Mouse (Mus musculus): ENCODE measurements around the gene Vamp5. TPM values are rescaled to one million over a fixed set of nuclear protein-coding genes. Genes with fewer than 3 reads are reported as not detected.

The Vamp5 gene
- total and polyA plus RNA-seq, 3 experiments = 0.50 to 2.5 (median 0.90) TPM

DNA sequence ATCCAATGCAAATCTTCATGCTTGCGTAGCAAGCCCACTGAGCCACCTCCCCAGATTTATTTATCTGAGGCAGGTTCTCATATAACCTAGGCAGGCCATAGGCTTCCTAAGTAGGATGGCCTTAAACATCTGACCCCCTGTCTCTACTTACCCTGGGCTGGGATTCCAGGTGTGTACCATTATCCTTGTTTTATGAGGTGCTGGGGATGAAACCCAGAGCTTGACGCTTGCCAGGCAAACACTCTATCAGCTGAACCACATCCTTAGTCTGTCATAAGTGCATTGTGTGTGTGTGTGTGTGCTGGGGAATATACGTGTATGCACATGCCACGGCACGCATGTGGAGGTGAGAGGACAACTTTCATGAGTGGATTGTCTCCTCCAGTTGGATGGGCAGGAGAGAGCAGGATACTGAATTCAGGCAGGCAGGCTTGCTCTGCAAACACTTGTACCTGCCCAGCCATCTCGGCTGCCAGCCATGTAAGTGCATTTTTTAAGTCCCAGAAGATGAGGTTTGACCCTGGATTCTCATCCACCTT lies 8.6 kb upstream of the Vamp5 start:
- Histone ChIP-seq H3K4me3 (replicated peaks in 1 of 3; ENCODE audit: low read depth in 2 of 3, low read length in 2 of 3, poor library complexity in 1 of 3) (peak overlapping the region; percentile 19 to 74 (median 71)), H3K9ac (ENCODE audit: insufficient read depth, low read depth) (peak overlapping the region; percentile 89), H3K27me3 (replicated peaks) (no peaks in the 10 kb centered on the region), H3K4me1 (ENCODE audit: control insufficient read depth in 1 of 2, insufficient read depth in 2 of 2) (peaks cover 3 to 16% of the 10 kb centered on the region in 2 experiments), H3K36me3 (replicated peaks in 1 of 2; ENCODE audit: control insufficient read depth in 1 of 2, insufficient read depth in 1 of 2, low read length in 1 of 2) (peaks cover 7 to 43% of the 10 kb centered on the region in 2 experiments), H3K79me2 (replicated peaks; ENCODE audit: control insufficient read depth, extremely low read depth, insufficient read depth, poor library complexity, severe bottlenecking) (no peaks in the 10 kb centered on the region), H3K27ac (ENCODE audit: insufficient read depth, low read depth) (no peak overlapping the region), H3K9me3 (replicated peaks; ENCODE audit: low read length) (peaks cover 2% of the 10 kb centered on the region), H3K4me2 (ENCODE audit: insufficient read depth, low read depth, poor library complexity, severe bottlenecking) (peak overlapping the region; percentile 69)
- TF ChIP-seq CHD2 (IDR thresholded peaks at IDR 0.05; ENCODE audit: low read length) = no peak
- no peak for TF ChIP-seq PAX5 (IDR thresholded peaks at IDR 0.05; ENCODE audit: low read length)
- TF ChIP-seq IRF4 (IDR thresholded peaks at IDR 0.05; ENCODE audit: low read depth, low read length) = no peak
- no peak for TF ChIP-seq MYC (IDR thresholded peaks at IDR 0.05; ENCODE audit: low read depth, low read length)
- TF ChIP-seq ETS1 (conservative IDR thresholded peaks at IDR 0.05; ENCODE audit: low read depth, low read length) = no peak
- no peak for TF ChIP-seq TCF12 (IDR thresholded peaks at IDR 0.05; ENCODE audit: low read depth, low read length)
- no peak for TF ChIP-seq ELF1 (IDR thresholded peaks at IDR 0.05; ENCODE audit: low read depth, low read length)
- TF ChIP-seq NRF1 (IDR thresholded peaks at IDR 0.05; ENCODE audit: low read depth, low read length) = no peak
- no peak for TF ChIP-seq HCFC1 (IDR thresholded peaks at IDR 0.05; ENCODE audit: low read depth, low read length)
- TF ChIP-seq ZKSCAN1 (IDR thresholded peaks at IDR 0.05; ENCODE audit: borderline replicate concordance, low read depth, low read length) = no peak
- in situ Hi-C loops (cut with MboI; ENCODE audit: low pct_ligation_motif_present, low pct_unique_long_range_greater_than_20kb, low sequenced_read_pairs) = no loop called here
- no peak for DNase-seq (ENCODE audit: extremely low read depth)
- dilution Hi-C loops (cut with MboI; ENCODE audit: extremely low pct_ligation_motif_present, extremely low pct_unique_long_range_greater_than_20kb, low sequenced_read_pairs) = no loop called here

- dilution Hi-C loops (cut with MboI; ENCODE audit: extremely low pct_ligation_motif_present, extremely low pct_unique_long_range_greater_than_20kb, low sequenced_read_pairs) = no loop called here
- DNase-seq (ENCODE audit: extremely low read depth) = no peak
- in situ Hi-C loops (cut with MboI; ENCODE audit: low pct_ligation_motif_present, low pct_unique_long_range_greater_than_20kb, low sequenced_read_pairs) = no loop called here
- H3K36me3 ChIP-seq (replicated peaks in 1 of 2; ENCODE audit: control insufficient read depth in 1 of 2, insufficient read depth in 1 of 2, low read length in 1 of 2) = peaks cover 7 to 47% of the 10 kb centered on the region in 2 experiments
- no peak overlapping the region for H3K4me2 ChIP-seq (ENCODE audit: insufficient read depth, low read depth, poor library complexity, severe bottlenecking)
- H3K79me2 ChIP-seq (replicated peaks; ENCODE audit: control insufficient read depth, extremely low read depth, insufficient read depth, poor library complexity, severe bottlenecking) = no peaks in the 10 kb centered on the region
- no peak overlapping the region for H3K4me3 ChIP-seq (replicated peaks in 1 of 3; ENCODE audit: low read depth in 2 of 3, low read length in 2 of 3, poor library complexity in 1 of 3)
- H3K9me3 ChIP-seq (replicated peaks; ENCODE audit: low read length) = peaks cover 2% of the 10 kb centered on the region
- no peak overlapping the region for H3K27ac ChIP-seq (ENCODE audit: insufficient read depth, low read depth)
- no peaks in the 10 kb centered on the region for H3K27me3 ChIP-seq (replicated peaks)
- H3K9ac ChIP-seq (ENCODE audit: insufficient read depth, low read depth) = no peak overlapping the region
- TF ChIP-seq CHD2 (IDR thresholded peaks at IDR 0.05; ENCODE audit: low read length) (no peak), CHD1 (IDR thresholded peaks at IDR 0.05; ENCODE audit: low read depth, low read length) (no peak), BHLHE40 (IDR thresholded peaks at IDR 0.05; ENCODE audit: low read depth, low read length) (no peak), TBP (conservative IDR thresholded peaks at IDR 0.05; ENCODE audit: low read depth, low read length) (no peak), TCF12 (IDR thresholded peaks at IDR 0.05; ENCODE audit: low read depth, low read length) (no peak)
- H3K4me1 ChIP-seq (ENCODE audit: control insufficient read depth in 1 of 2, insufficient read depth in 2 of 2) = peaks cover 3 to 16% of the 10 kb centered on the region in 2 experiments
Observed at GRCm38 (mm10) chr6:72388266-72388665, 8.0 kb upstream of the Vamp5 start.

DNA sequence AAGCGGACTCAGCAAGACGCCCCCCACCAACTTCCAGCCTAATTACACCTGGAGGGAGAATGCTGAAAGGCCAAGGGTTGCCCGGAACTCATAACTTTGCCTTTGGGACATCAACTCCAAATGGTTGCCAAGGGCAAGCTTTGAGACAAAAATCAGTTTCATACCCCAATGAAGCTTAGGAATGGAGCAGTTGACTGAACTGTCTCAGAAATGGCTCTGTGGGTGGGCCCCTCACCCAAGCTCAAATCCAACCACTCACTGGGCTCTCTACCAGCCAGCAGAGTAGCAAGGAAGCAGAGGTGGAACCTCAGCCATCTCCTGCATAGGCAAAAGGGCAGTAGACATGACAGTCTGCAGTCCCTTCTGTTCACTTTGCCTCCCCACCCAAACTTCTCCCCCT lies 7.5 kb upstream of the Vamp5 start:
- DNase-seq (ENCODE audit: extremely low read depth) = no peak
- peaks cover 2% of the 10 kb centered on the region for H3K9me3 ChIP-seq (replicated peaks; ENCODE audit: low read length)
- H3K79me2 ChIP-seq (replicated peaks; ENCODE audit: control insufficient read depth, extremely low read depth, insufficient read depth, poor library complexity, severe bottlenecking) = no peaks in the 10 kb centered on the region
- no peak overlapping the region for H3K4me3 ChIP-seq (replicated peaks in 1 of 3; ENCODE audit: low read depth in 2 of 3, low read length in 2 of 3, poor library complexity in 1 of 3)
- dilution Hi-C loops (cut with MboI; ENCODE audit: extremely low pct_ligation_motif_present, extremely low pct_unique_long_range_greater_than_20kb, low sequenced_read_pairs) (no loop called here), in situ Hi-C loops (cut with MboI; ENCODE audit: low pct_ligation_motif_present, low pct_unique_long_range_greater_than_20kb, low sequenced_read_pairs) (no loop called here)
- peaks cover 7 to 47% of the 10 kb centered on the region in 2 experiments for H3K36me3 ChIP-seq (replicated peaks in 1 of 2; ENCODE audit: control insufficient read depth in 1 of 2, insufficient read depth in 1 of 2, low read length in 1 of 2)
- TF ChIP-seq UBTF (IDR thresholded peaks at IDR 0.05; ENCODE audit: low read depth, low read length) (no peak), ZKSCAN1 (IDR thresholded peaks at IDR 0.05; ENCODE audit: borderline replicate concordance, low read depth, low read length) (no peak), CHD2 (IDR thresholded peaks at IDR 0.05; ENCODE audit: low read length) (no peak), RAD21 (IDR thresholded peaks at IDR 0.05; ENCODE audit: low read depth, low read length) (no peak), MXI1 (IDR thresholded peaks at IDR 0.05; ENCODE audit: low read depth, low read length) (no peak), SIN3A (IDR thresholded peaks at IDR 0.05; ENCODE audit: low read length) (no peak), CTCF (conservative IDR thresholded peaks at IDR 0.05 in 1 of 2, IDR thresholded peaks at IDR 0.05 in 1 of 2; ENCODE audit: low read depth in 2 of 2, low read length in 2 of 2) (no peak), ZNF384 (IDR thresholded peaks at IDR 0.05; ENCODE audit: low read depth, low read length) (no peak)
- H3K4me1 ChIP-seq (ENCODE audit: control insufficient read depth in 1 of 2, insufficient read depth in 2 of 2) = peaks cover 3 to 16% of the 10 kb centered on the region in 2 experiments
- no peak overlapping the region for H3K9ac ChIP-seq (ENCODE audit: insufficient read depth, low read depth)
- H3K4me2 ChIP-seq (ENCODE audit: insufficient read depth, low read depth, poor library complexity, severe bottlenecking) = no peak overlapping the region
- H3K27ac ChIP-seq (ENCODE audit: insufficient read depth, low read depth) = no peak overlapping the region
- H3K27me3 ChIP-seq (replicated peaks) = no peaks in the 10 kb centered on the region
